Mouse (Mus musculus) C2C12 (cell line): ENCODE measurements around the gene Terb1.

Experiments used
- CTCF ChIP-seq: IDR thresholded peaks from one replicate; pipeline ENCODE4 v1.5.1; 2011; ENCODE audit not compliant: control insufficient read depth, insufficient read depth, insufficient read length
- MAX ChIP-seq: IDR thresholded peaks from one replicate; pipeline ENCODE4 v1.6.1; 2011; ENCODE audit warnings: mild to moderate bottlenecking, control low read depth
- USF1 ChIP-seq: IDR thresholded peaks from one replicate; pipeline ENCODE4 v1.6.1; 2011; ENCODE audit warnings: low read depth, mild to moderate bottlenecking, control low read depth, moderate library complexity

- TF ChIP-seq USF1 (no peak), CTCF (no peak), MAX (no peak)
Observed at GRCm38 (mm10) chr8:104472465-104472864, 37.2 kb downstream of the Terb1 start.
